Mouse (Mus musculus): Measurements from ENCODE around the gene Nkain4.

Nkain4 gene

GRCm38 (mm10) chr2:180954061-180955047 is at the start of gene Nkain4:
Gene Nkain4, minus strand, starts transcription at chr2:180954699.
- no peak for DNase-seq (ENCODE audit: low spot score)

GRCm38 (mm10) chr2:180996905-180997304 is 42.4 kb upstream of the Nkain4 start:
- DNase-seq (ENCODE audit: low spot score), result no peak

- DNase-seq (ENCODE audit: low spot score), result peak; percentile 48
Measured at GRCm38 (mm10) chr2:180996436-180996835, 41.9 kb upstream of the Nkain4 start.

- no peak for DNase-seq (ENCODE audit: low spot score)
Measured at GRCm38 (mm10) chr2:180995457-180995856, 41.0 kb upstream of the Nkain4 start.

GRCm38 (mm10) chr2:180994360-180994759 is 39.9 kb upstream of the Nkain4 start:
- no peak for DNase-seq (ENCODE audit: low spot score)

DNA sequence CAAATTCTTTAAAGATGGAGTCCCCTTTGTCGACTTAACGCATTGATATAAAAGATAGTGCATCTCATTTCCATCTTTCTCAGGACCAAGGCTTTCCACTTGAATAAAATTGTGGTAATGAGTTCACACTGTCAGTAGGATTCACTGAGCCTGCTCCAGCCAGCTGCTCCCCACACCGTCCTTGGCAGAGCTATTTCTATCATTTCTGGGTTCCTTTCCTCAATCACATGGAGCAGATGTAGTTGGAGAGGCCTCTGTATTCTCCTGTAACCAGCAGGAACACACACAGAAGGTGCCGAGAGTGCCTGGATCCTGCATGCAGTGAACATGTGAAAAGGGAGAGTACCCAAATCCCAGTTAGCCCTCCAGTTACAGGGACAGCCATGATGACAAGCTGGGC is 35.8 kb upstream of the Nkain4 start:
- no peak for DNase-seq (ENCODE audit: low spot score)

GRCm38 (mm10) chr2:180988948-180989347 is 34.4 kb upstream of the Nkain4 start:
- DNase-seq (ENCODE audit: low spot score), result no peak

- DNase-seq (ENCODE audit: low spot score), result no peak
Measured at GRCm38 (mm10) chr2:180988347-180988913, 33.9 kb upstream of the Nkain4 start.

- no peak for DNase-seq (ENCODE audit: low spot score)
Measured at GRCm38 (mm10) chr2:180987432-180988030, 33.0 kb upstream of the Nkain4 start.

DNA sequence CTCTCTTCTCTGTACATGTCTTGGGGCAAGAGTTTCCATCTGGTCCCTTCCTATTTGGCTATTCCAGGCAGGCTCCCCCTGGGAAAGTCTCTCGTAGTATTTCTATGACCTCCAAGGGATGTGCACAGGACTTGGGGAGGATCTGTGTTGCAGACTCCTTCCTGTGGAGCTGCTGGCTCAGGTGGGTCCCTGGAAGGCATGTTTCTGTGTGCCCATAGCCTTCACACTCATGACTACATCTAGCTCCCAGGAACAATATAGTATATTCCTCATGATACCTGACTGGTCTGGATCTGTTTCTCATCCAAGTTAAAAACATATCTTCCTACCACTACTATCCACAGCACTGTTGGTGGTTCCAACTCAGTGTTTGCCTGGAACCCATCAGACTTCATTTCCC is 32.5 kb upstream of the Nkain4 start:
- DNase-seq (ENCODE audit: low spot score), result no peak

DNA sequence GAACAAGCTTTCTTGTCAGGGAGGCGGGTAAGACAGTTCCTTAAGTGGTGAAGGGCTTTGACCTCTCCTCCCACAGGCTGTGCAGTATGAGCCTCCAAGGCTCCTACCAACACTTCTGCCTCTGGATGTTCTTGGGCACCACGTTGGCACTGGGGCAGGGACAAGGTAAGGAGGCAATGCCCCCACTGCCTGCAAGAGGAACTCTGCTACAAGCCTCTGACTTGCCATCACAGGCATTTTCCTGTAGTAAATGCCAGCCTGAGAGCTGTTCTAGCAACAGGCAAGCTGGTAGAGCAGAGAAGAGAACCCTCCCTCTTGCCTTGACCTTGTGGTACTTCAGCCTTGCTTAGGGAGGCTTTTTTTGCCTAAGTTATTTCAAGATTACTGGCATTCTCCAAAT is 31.9 kb upstream of the Nkain4 start, which contains the start of gene Col20a1:
Gene Col20a1, plus strand, starts transcription at position 87 of the 400 bp plus-strand sequence.
- no peak for DNase-seq (ENCODE audit: low spot score)

DNA sequence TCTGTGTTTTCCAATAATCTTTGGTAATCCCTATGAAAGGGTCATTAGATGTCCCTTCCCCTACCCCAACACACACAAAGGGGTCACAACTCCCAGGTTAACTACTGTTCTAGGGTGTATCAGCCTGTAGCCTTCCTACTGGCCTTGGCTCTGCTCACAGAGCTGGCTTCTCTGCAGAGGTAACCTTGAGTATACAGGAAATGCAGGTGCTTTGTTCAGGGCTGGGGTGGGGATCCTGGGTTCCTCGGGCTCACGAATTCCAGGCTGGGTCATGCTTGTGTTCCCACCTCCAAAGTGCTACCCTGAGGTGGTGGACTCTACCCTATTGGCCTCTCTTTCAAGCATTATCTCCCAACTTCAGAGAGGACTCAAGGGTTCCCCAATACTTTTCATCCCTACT is 31.1 kb upstream of the Nkain4 start:
- DNase-seq (ENCODE audit: low spot score), result no peak

GRCm38 (mm10) chr2:180981133-180981532 is 26.6 kb upstream of the Nkain4 start:
- DNase-seq (ENCODE audit: low spot score), result no peak

GRCm38 (mm10) chr2:180967010-180967763 is 12.7 kb upstream of the Nkain4 start, which contains the start of gene Arfgap1:
Gene Arfgap1, plus strand, starts transcription at chr2:180967225.
- DNase-seq (ENCODE audit: low spot score), result peak; percentile 73

GRCm38 (mm10) chr2:180966092-180966882 is 11.8 kb upstream of the Nkain4 start:
- no peak for DNase-seq (ENCODE audit: low spot score)

DNA sequence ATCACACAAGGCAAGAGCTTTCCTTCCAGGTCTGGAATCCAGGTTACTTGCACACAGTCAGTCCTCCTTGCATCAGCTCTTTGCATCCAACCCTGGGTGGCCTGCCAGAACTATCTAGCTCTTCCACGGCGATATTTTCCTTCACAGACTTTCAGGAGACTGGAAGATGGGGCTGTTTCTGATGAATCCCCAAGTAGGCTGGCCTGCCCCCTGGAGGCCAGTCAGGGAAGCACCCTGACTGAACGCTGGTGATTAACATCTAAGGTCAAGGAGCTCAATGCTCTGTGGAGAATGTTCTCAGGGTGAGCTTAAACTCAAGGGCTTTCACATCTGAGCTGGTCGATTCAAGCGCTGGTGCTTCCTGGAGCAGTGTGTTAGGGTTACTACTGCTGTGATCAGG is 9.5 kb upstream of the Nkain4 start:
- DNase-seq (ENCODE audit: low spot score), result peak; percentile 71

GRCm38 (mm10) chr2:180962616-180963308 is 8.3 kb upstream of the Nkain4 start:
- no peak for DNase-seq (ENCODE audit: low spot score)

GRCm38 (mm10) chr2:180960187-180960586 is 5.7 kb upstream of the Nkain4 start:
- DNase-seq (ENCODE audit: low spot score), result no peak

- no peak for DNase-seq (ENCODE audit: low spot score)
Measured at GRCm38 (mm10) chr2:180959605-180960004, 5.1 kb upstream of the Nkain4 start.

DNA sequence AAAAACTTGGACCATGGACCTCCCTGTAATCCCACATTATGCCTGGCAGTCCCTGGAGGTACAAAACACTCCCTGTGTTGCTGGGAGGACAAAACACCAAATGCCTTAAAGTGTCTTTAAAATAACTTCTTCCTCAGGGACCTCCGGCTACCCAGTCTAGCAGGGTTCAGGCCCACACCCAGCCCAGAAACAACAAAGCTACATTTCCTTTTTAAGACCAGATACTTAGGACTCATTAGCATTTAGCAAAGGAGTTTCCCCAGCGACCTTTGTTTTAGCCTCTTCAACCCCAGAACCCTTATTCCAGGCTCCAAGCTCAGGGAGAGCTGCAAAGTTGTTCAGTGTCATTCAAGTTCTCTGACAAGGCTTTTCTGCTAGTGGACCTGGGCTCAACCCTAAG is 861 bp downstream of the Nkain4 start:
- no peak for DNase-seq (ENCODE audit: low spot score)

Data from layer of hippocampus, adult 9-10 months (tissue).